Mouse (Mus musculus) myocyte (in vitro differentiated cells): Measurements from ENCODE around the gene Qrich2.
"Not testable (repeated sequence)": the region's sequence is repeated elsewhere in the genome, so short reads cannot be mapped to it uniquely, and the experiment has no call there.

Experiments used
- MAX ChIP-seq: IDR thresholded peaks from one replicate; pipeline ENCODE4 v1.6.1; 2011; ENCODE audit warnings: low read depth, mild to moderate bottlenecking, control low read depth
- MYOD1 ChIP-seq, 3 experiments: IDR thresholded peaks; one replicate each; pipeline ENCODE4 v1.6.1; 2011; ENCODE audit warnings: control low read depth in 2 of 3, low read depth in 2 of 3, mild to moderate bottlenecking in 2 of 3, moderate library complexity in 1 of 3; ENCODE audit not compliant: insufficient read length in 2 of 3, control insufficient read depth in 1 of 3
- MYOG ChIP-seq, 3 experiments: IDR thresholded peaks; one replicate each; pipeline ENCODE4 v1.6.1; 2011; ENCODE audit warnings: control low read depth in 2 of 3, low read depth in 2 of 3, mild to moderate bottlenecking in 2 of 3; ENCODE audit not compliant: insufficient read length in 2 of 3, control insufficient read depth in 1 of 3, insufficient read depth in 1 of 3
- POLR2A ChIP-seq: IDR thresholded peaks from one replicate; pipeline ENCODE4 v1.6.1; 2011; ENCODE audit warnings: low read depth, mild to moderate bottlenecking, control low read depth, moderate library complexity; ENCODE audit not compliant: insufficient read length
- POLR2AphosphoS2 ChIP-seq: IDR thresholded peaks from one replicate; pipeline ENCODE4 v1.6.1; 2011; ENCODE audit warnings: low read depth, control low read depth; ENCODE audit not compliant: insufficient read length
- REST ChIP-seq: IDR thresholded peaks from one replicate; pipeline ENCODE4 v1.6.1; 2011; ENCODE audit warnings: mild to moderate bottlenecking, control low read depth, moderate library complexity; ENCODE audit not compliant: insufficient read depth, insufficient read length
- SRF ChIP-seq: IDR thresholded peaks from one replicate; pipeline ENCODE4 v1.6.1; 2011; ENCODE audit warnings: low read depth; ENCODE audit not compliant: control insufficient read depth, insufficient read length
- TCF12 ChIP-seq: IDR thresholded peaks from one replicate; pipeline ENCODE4 v1.6.1; 2011; ENCODE audit warnings: mild to moderate bottlenecking, control low read depth; ENCODE audit not compliant: poor library complexity, insufficient read depth, severe bottlenecking
- TCF3 ChIP-seq: IDR thresholded peaks from one replicate; pipeline ENCODE4 v1.6.1; 2011; ENCODE audit warnings: low read depth, control low read depth; ENCODE audit not compliant: insufficient read length
- USF1 ChIP-seq: IDR thresholded peaks from one replicate; pipeline ENCODE4 v1.6.1; 2011; ENCODE audit warnings: low read depth, mild to moderate bottlenecking, control low read depth, moderate library complexity

- TF ChIP-seq MYOD1 (IDR thresholded peaks at IDR 0.05; ENCODE audit: control insufficient read depth in 1 of 3, insufficient read length in 2 of 3, low read depth in 2 of 3); USF1; POLR2A; POLR2AphosphoS2; MYOG (IDR thresholded peaks at IDR 0.05; ENCODE audit: control insufficient read depth in 1 of 3, insufficient read depth in 1 of 3, insufficient read length in 2 of 3, low read depth in 2 of 3); TCF12; REST; MAX; TCF3; SRF: not testable (repeated sequence)
Observed at GRCm38 (mm10) chr11:116468338-116468737, 2.3 kb upstream of the Qrich2 start.
